Mouse (Mus musculus): ENCODE measurements around the gene Gm26566.

The Gm26566 gene

GRCm38 (mm10) chr4:88721791-88722721 lies at the start of gene Gm26566, which contains the start of gene Klhl9:
Gene Gm26566 (plus strand): TSS chr4:88721805.
Gene Klhl9 (minus strand): TSS chr4:88722465.
- DNase-seq = peak; percentile 89

GRCm38 (mm10) chr4:88676824-88677223 lies 44.8 kb upstream of the Gm26566 start, which contains the start of gene Ifna16:
Gene Ifna16 (minus strand): TSS chr4:88676924.
- no peak for DNase-seq

- DNase-seq = peak; percentile 21
Measured at GRCm38 (mm10) chr4:88680362-88680761, 41.2 kb upstream of the Gm26566 start.

- no peak for DNase-seq
Measured at GRCm38 (mm10) chr4:88681353-88681752, 40.3 kb upstream of the Gm26566 start.

- DNase-seq = no peak
Measured at GRCm38 (mm10) chr4:88683812-88684211, 37.8 kb upstream of the Gm26566 start, which contains the start of gene Ifna2. Gene Ifna2 (minus strand): TSS chr4:88683912.

GRCm38 (mm10) chr4:88691259-88691658 lies 30.3 kb upstream of the Gm26566 start, which contains the start of gene Ifnab:
Gene Ifnab (minus strand): TSS chr4:88691359.
- DNase-seq = no peak

GRCm38 (mm10) chr4:88692537-88692936 lies 29.1 kb upstream of the Gm26566 start:
- peak; percentile 5 for DNase-seq

GRCm38 (mm10) chr4:88693392-88693791 lies 28.2 kb upstream of the Gm26566 start:
- DNase-seq = no peak

- DNase-seq = peak; percentile 78
Measured at GRCm38 (mm10) chr4:88696237-88696884, 25.2 kb upstream of the Gm26566 start.

GRCm38 (mm10) chr4:88697108-88697507 lies 24.5 kb upstream of the Gm26566 start:
- DNase-seq = no peak

- DNase-seq = no peak
Measured at GRCm38 (mm10) chr4:88697753-88698152, 23.9 kb upstream of the Gm26566 start.

- DNase-seq = no peak
Measured at GRCm38 (mm10) chr4:88698781-88699180, 22.8 kb upstream of the Gm26566 start.

- no peak for DNase-seq
Measured at GRCm38 (mm10) chr4:88699301-88699700, 22.3 kb upstream of the Gm26566 start.

GRCm38 (mm10) chr4:88705924-88706323 lies 15.7 kb upstream of the Gm26566 start:
- DNase-seq = no peak

GRCm38 (mm10) chr4:88707128-88707826 lies 14.3 kb upstream of the Gm26566 start:
- no peak for DNase-seq

GRCm38 (mm10) chr4:88714281-88714680 lies 7.3 kb upstream of the Gm26566 start:
- DNase-seq = no peak

- DNase-seq = no peak
Measured at GRCm38 (mm10) chr4:88715059-88715458, 6.5 kb upstream of the Gm26566 start.

GRCm38 (mm10) chr4:88718715-88719114 lies 2.9 kb upstream of the Gm26566 start:
- DNase-seq = no peak

- no peak for DNase-seq
Measured at GRCm38 (mm10) chr4:88723497-88724090, 2.0 kb downstream of the Gm26566 start.

GRCm38 (mm10) chr4:88726727-88727126 lies 5.1 kb downstream of the Gm26566 start:
- DNase-seq = no peak

GRCm38 (mm10) chr4:88727324-88727723 lies 5.7 kb downstream of the Gm26566 start:
- peak; percentile 58 for DNase-seq

- peak; percentile 79 for DNase-seq
Measured at GRCm38 (mm10) chr4:88738480-88738879, 16.9 kb downstream of the Gm26566 start.

- DNase-seq = no peak
Measured at GRCm38 (mm10) chr4:88739036-88739435, 17.4 kb downstream of the Gm26566 start.

Measured in thymus, postnatal 25 days (tissue).